In genomic region chr1:168991506-168992244, GRCm38 (mm10) we compare ENCODE assay signal across 8 mouse cellular contexts.
DNase-seq lines count a peak whose midpoint lies in the region; ATAC-seq and TF ChIP-seq lines count a peak whose summit lies in the region.
"Had no signal": no experiment of that assay in that cellular context is flagged by ENCODE, and none has a peak within 500 bp of the region (broad histone marks: within the 10 kb centered on the region; RNA-seq: fewer than 3 reads in every experiment).

No protein-coding gene starts in this region.

- no peaks in the 10 kb centered on the region for H3K27me3 ChIP-seq in forebrain, embryonic 15.5 days
- H3K27me3 ChIP-seq in midbrain, embryonic 16.5 days (ENCODE audit: control insufficient read depth, insufficient read depth, low read depth, low read length): no peaks in the 10 kb centered on the region

- DNase-seq in brain, embryonic 14.5 days (ENCODE audit: low read depth): peak; percentile 91
- DNase-seq in layer of hippocampus, adult 9-10 months (ENCODE audit: low spot score): peak; percentile 51
- DNase-seq in kidney, postnatal 10 days: no peak
- DNase-seq in cerebellum, postnatal 36 days: no peak
- DNase-seq in gastrocnemius, postnatal 10 days: no peak
- DNase-seq: thymus, postnatal 4 days had no signal

- ATAC-seq in forebrain, embryonic 15.5 days (replicated peaks): peak; percentile 74
- peak; percentile 86 for ATAC-seq in midbrain, embryonic 16.5 days

- H3K4me1 ChIP-seq in forebrain, embryonic 15.5 days: peaks cover 9% of the 10 kb centered on the region
- H3K4me1 ChIP-seq in midbrain, embryonic 16.5 days (ENCODE audit: control insufficient read depth, insufficient read depth, low read length): peaks cover 10% of the 10 kb centered on the region

- TF ChIP-seq CTCF in brain, embryonic 14.5 days (IDR thresholded peaks at IDR 0.05; ENCODE audit: borderline replicate concordance, extremely low read depth, insufficient read depth, insufficient read length): no peak

- H3K9ac ChIP-seq in forebrain, embryonic 15.5 days (replicated peaks): no peak overlapping the region
- no peak overlapping the region for H3K9ac ChIP-seq in midbrain, embryonic 16.5 days (ENCODE audit: low read depth, low read length)

- no peak overlapping the region for H3K4me3 ChIP-seq in forebrain, embryonic 15.5 days
- H3K4me3 ChIP-seq in midbrain, embryonic 16.5 days (ENCODE audit: low read depth, low read length): no peak overlapping the region

- H3K9me3 ChIP-seq in forebrain, embryonic 15.5 days: no peaks in the 10 kb centered on the region
- H3K9me3 ChIP-seq in midbrain, embryonic 16.5 days (replicated peaks; ENCODE audit: control insufficient read depth, low read length, poor library complexity, severe bottlenecking): no peaks in the 10 kb centered on the region

- WGBS in forebrain, embryonic 15.5 days: 42% methylated on average over 14 of the region's 14 CpGs
- WGBS in midbrain, embryonic 16.5 days: 44% methylated on average over 14 of the region's 14 CpGs

- no peaks in the 10 kb centered on the region for H3K36me3 ChIP-seq in forebrain, embryonic 15.5 days
- no peaks in the 10 kb centered on the region for H3K36me3 ChIP-seq in midbrain, embryonic 16.5 days (ENCODE audit: control insufficient read depth, insufficient read depth, low read length)

- peak overlapping the region; percentile 85 for H3K27ac ChIP-seq in forebrain, embryonic 15.5 days (replicated peaks)
- H3K27ac ChIP-seq in midbrain, embryonic 16.5 days (ENCODE audit: low read length): peak overlapping the region; percentile 86

- H3K4me2 ChIP-seq in forebrain, embryonic 15.5 days (replicated peaks): no peak overlapping the region; the same call in 1 of the 2 replicates
- H3K4me2 ChIP-seq in midbrain, embryonic 16.5 days (ENCODE audit: low read length): peak overlapping the region; percentile 3; the same call in 1 of the 2 replicates

- no peak for TF ChIP-seq POLR2A in brain, embryonic 14.5 days (IDR thresholded peaks at IDR 0.05; ENCODE audit: borderline replicate concordance, extremely low read depth, insufficient read depth, insufficient read length, poor library complexity, severe bottlenecking)

Comparison
In these comparisons a context has a peak if more than half of its experiments do, and no peak if none do; other contexts are left out.
1. DNase-seq: peak in brain, embryonic 14.5 days (single experiment) and layer of hippocampus, adult 9-10 months (single experiment); none in kidney, postnatal 10 days (single experiment), cerebellum, postnatal 36 days (0 of 2) and gastrocnemius, postnatal 10 days (single experiment).